Mouse (Mus musculus) neural tube, embryonic 15.5 days (tissue): ENCODE data around the gene Cnnm4. TPM values are rescaled to one million over a fixed set of nuclear protein-coding genes. Genes with fewer than 3 reads are reported as not detected.

Source experiments
- ATAC-seq: fragments of 200-750 bp; cut with Nextera tagmentation; 2 replicates; pipeline ENCODE4 v1.8.0; 2017; ENCODE audit warnings: mild to moderate bottlenecking, moderate TSS enrichment, moderate library complexity; ENCODE audit not compliant: low FRiP score
- H3K27ac ChIP-seq: fragments of 300-500 bp; sonication (generic); replicated peaks from 2 replicates; pipeline ENCODE4 v1.5.1; 2015; ENCODE audit warnings: mild to moderate bottlenecking, inconsistent platforms
- H3K27me3 ChIP-seq: fragments of 300-500 bp; sonication (generic); replicated peaks from 2 replicates; pipeline ENCODE4 v1.6.1; 2015; ENCODE audit warnings: inconsistent platforms
- H3K36me3 ChIP-seq: fragments of 300-500 bp; sonication (generic); 2 replicates; pipeline ENCODE4 v1.6.1; 2015; ENCODE audit warnings: inconsistent platforms
- H3K4me1 ChIP-seq: fragments of 300-500 bp; sonication (generic); 2 replicates; pipeline ENCODE4 v1.6.1; 2015; ENCODE audit warnings: inconsistent platforms
- H3K4me2 ChIP-seq: fragments of 300-500 bp; sonication (generic); 2 replicates; pipeline ENCODE4 v1.6.1; 2015; ENCODE audit warnings: inconsistent platforms, mild to moderate bottlenecking, moderate library complexity
- H3K4me3 ChIP-seq: fragments of 300-500 bp; sonication (generic); replicated peaks from 2 replicates; pipeline ENCODE4 v1.5.1; 2015; ENCODE audit warnings: mild to moderate bottlenecking, inconsistent platforms
- H3K9ac ChIP-seq: fragments of 300-500 bp; sonication (generic); replicated peaks from 2 replicates; pipeline ENCODE4 v1.6.1; 2015; ENCODE audit warnings: mild to moderate bottlenecking, inconsistent platforms
- H3K9me3 ChIP-seq: fragments of 300-500 bp; sonication (generic); replicated peaks from 2 replicates; pipeline ENCODE4 v1.6.1; 2016; ENCODE audit warnings: inconsistent platforms
- WGBS: fragments of 180-500 bp; shearing (Covaris S2); methylation state at CpG from one replicate; pipeline ENCODE4 v1.1.7; 2015; ENCODE audit warnings: mixed read lengths; 5-methylcytosine and 5-hydroxymethylcytosine counted together
- polyA plus RNA-seq: library from polyadenylated mRNA; unstranded; fragments of >200 nt; fragmentation: Nextera tagmentation; extraction: Ambion mirVana; gene quantifications from 2 replicates; pipeline ENCODE4 v1.2.1, GENCODE M21; 2015

Cnnm4 gene
- polyA plus RNA-seq, 1 experiment from 2014 or later: 10.6 TPM

DNA sequence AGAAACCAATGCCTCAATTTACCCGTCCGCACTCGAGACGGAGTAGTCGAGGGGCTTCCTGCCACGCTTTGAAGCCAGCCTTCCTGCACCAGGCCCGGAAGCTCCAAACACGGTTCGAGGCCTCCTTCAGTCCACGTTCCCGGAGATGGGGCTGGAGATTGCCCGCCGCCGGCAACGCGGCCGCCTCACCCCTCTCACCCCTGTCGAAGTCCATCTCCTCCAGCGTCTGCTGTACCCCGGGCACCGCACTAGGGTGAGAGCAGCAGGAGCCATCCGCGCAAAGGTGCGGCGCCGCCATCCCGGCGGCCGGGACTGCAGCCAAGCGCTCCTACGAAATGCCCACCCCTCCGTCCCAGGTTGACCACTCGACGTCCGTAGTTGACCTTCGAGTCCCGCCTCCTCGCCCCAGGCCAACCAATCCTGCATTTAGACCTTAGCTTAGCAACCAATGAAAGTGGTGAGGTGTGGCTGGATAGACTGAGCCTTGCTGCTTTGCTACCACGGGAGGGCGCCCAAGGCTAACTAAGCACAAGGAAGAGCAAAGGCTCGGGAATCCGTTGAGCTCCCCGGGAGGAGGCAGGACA, 75.6 kb downstream of the Cnnm4 start, which contains the start of gene Ankrd39:
TSS of gene Ankrd39 (minus strand) at position 558 of the 584 bp plus-strand sequence.
- H3K4me3 ChIP-seq: peak within 1 kb of the TSS; percentile 71
- H3K27ac ChIP-seq: peak within 1 kb of the TSS; percentile 84
- H3K4me2 ChIP-seq: peak within 1 kb of the TSS; percentile 81
- under 1% methylated on average over 43 of the region's 43 CpGs for WGBS
- no peaks in the 10 kb centered on the region for H3K9me3 ChIP-seq
- peak within 1 kb of the TSS; percentile 76 for H3K9ac ChIP-seq
- peak; percentile 96 for ATAC-seq
- H3K36me3 ChIP-seq: peaks cover 36% of the 10 kb centered on the region
- peaks cover 51% of the 10 kb centered on the region for H3K4me1 ChIP-seq
- no peaks in the 10 kb centered on the region for H3K27me3 ChIP-seq

DNA sequence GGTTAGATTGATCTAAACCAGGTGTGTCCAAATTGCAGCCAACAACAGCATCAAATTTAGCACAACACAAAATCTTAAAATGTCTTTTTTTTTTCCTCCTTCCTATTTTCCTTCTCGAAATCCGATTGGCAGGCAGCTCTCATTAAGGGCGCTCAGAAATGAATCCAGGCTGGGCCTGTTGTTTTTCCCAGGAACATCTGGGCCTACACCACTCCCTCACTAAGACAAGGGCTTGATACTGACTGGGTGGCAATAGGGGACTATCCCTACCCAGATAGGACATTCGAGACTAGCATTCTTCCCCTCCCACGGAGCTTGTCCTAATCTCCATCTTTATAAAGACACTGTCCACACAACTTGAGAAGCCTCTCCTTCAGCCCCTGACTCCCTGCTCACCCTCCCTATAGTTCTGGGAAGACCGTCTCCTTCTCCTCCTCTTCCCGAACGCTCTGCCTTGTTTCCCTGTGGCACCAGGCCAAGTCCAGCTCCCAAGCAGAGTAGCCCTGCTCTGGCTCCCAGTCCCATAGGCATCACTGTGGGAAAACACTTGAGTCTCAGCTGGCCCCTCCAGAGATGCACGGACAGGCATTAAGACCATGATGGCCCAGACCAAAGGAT, 76.7 kb downstream of the Cnnm4 start:
- peak overlapping the region; percentile 75 for H3K27ac ChIP-seq
- H3K9ac ChIP-seq: no peak overlapping the region; the same call in 1 of the 2 replicates
- H3K4me1 ChIP-seq: peaks cover 51% of the 10 kb centered on the region
- no peak overlapping the region for H3K4me3 ChIP-seq
- no peaks in the 10 kb centered on the region for H3K27me3 ChIP-seq
- 33% methylated on average over 9 of the region's 9 CpGs for WGBS
- H3K9me3 ChIP-seq: no peaks in the 10 kb centered on the region
- H3K4me2 ChIP-seq: peak overlapping the region; percentile 15; the same call in 1 of the 2 replicates
- ATAC-seq: no peak
- H3K36me3 ChIP-seq: peaks cover 42% of the 10 kb centered on the region

DNA sequence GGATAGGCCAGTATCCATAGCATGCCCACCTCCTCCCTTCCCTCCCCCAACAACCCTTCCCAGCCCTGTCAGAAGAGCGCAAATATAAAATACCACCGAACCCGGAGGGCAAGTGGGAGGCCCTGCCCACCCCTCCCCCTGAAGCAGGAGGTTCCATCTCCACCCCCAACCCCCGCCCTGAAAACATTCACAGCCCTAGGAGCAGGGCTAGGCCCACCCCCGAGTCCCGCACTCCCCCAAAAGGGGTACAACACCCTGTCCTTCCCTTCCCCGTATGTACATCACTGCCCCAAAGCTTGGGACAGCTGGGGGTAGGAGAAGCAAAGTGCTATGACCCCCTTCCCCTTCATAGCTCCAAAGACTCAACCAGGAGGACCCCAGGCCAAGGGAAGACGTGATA, 77.4 kb downstream of the Cnnm4 start:
- ATAC-seq: no peak
- peaks cover 54% of the 10 kb centered on the region for H3K4me1 ChIP-seq

DNA sequence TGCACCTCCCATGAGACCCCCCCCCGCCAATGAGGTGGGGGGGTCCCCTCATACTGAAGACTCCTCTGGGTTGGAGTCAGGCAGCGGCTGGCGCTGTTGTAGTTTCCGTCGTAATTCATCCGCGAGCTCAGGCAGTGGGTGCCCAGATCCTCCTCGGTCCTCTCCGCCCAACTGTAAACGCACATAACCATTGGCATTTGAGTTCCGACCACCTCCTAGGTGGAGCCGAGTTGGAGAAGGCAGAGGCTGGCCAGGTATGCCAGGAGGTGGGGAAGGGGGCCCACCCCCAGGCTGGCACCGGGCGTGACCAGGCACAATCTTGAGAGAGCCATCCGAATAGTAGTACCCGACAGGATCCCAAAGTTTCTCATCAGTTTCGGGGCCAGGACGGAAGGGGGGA, 78.1 kb downstream of the Cnnm4 start:
- Histone ChIP-seq H3K9me3 (no peaks in the 10 kb centered on the region), H3K27ac (0 out of 2 replicates have a peak overlapping the region, but pooled peaks have one; percentile 13), H3K4me3 (no peak overlapping the region), H3K4me2 (no peak overlapping the region), H3K9ac (no peak overlapping the region), H3K27me3 (no peaks in the 10 kb centered on the region), H3K36me3 (peaks cover 54% of the 10 kb centered on the region), H3K4me1 (peaks cover 61% of the 10 kb centered on the region)
- 81% methylated on average over 18 of the region's 18 CpGs for WGBS
- no peak for ATAC-seq

More for the DNA sequence above, 77.4 kb downstream of the Cnnm4 start:
- Histone ChIP-seq H3K9ac (no peak overlapping the region), H3K27ac (no peak overlapping the region), H3K9me3 (no peaks in the 10 kb centered on the region), H3K4me3 (no peak overlapping the region), H3K4me2 (no peak overlapping the region), H3K36me3 (peaks cover 49% of the 10 kb centered on the region), H3K27me3 (no peaks in the 10 kb centered on the region)
- 48% methylated on average over 8 of the region's 8 CpGs for WGBS

DNA sequence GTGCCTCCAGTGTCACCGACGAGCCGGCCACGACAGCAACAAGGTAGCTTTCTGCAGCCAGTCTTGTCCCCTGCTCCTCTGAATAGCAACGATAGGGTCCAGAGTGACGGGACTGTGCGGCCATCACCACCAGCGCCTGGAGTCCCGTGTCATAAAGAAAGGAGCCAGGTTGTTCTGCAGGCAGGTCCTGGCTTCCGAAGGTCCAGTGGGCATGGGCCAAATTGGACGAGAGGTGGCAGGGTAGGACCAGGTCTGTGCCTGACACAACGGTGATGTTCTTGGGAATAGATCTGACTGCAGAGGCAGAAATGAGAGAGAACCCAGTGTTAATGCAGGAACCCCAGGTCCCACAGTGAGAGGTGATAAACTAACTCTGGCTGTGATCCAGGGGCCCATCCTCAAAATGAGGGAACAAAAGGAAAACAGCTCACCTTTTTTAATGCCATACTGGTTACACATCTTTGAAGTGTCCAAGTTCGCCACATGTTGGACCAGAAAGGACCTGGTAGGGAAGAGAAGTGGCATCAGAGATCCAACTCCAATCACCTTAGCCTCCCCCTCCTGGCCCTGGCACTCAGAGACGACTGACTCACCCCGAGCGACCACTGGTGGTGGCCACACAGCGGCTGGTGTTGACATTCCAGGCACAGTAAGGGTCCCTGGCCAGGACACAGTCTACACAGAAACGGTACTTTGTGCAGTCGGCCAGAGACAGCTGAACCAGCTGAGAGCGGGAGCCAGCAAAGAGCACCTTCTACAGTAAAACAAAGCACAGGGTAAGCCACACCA, 78.8 kb downstream of the Cnnm4 start:
- H3K4me3 ChIP-seq: no peak overlapping the region
- peaks cover 67% of the 10 kb centered on the region for H3K4me1 ChIP-seq
- no peak for ATAC-seq
- 77% methylated on average over 20 of the region's 20 CpGs for WGBS
- H3K27me3 ChIP-seq: no peaks in the 10 kb centered on the region
- no peaks in the 10 kb centered on the region for H3K9me3 ChIP-seq
- H3K4me2 ChIP-seq: no peak overlapping the region
- H3K27ac ChIP-seq: no peak overlapping the region
- no peak overlapping the region for H3K9ac ChIP-seq
- peaks cover 58% of the 10 kb centered on the region for H3K36me3 ChIP-seq

DNA sequence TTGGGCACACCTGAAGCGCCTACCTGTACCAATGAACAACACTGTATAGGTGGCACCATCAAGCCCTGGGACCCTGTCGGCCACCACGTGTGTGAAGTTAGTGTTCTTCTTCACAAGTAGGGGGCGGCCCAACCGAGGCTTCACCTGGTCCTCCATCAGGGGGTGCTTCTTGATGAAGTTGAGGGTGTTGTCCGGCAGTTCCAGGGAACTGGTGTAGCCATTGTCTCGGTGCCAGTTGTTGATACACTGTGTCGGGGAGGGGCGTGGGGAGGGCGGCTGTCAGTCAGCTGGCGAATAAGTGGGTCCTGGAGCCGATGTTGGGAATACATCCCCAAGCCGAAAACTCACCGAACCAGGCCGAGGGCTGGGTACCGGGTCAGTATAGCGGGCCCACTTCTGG, 80.5 kb downstream of the Cnnm4 start:
- H3K9ac ChIP-seq: no peak overlapping the region
- peaks cover 62% of the 10 kb centered on the region for H3K4me1 ChIP-seq
- no peak overlapping the region for H3K27ac ChIP-seq
- 93% methylated on average over 17 of the region's 17 CpGs for WGBS
- H3K27me3 ChIP-seq: no peaks in the 10 kb centered on the region
- no peak overlapping the region for H3K4me3 ChIP-seq
- peaks cover 58% of the 10 kb centered on the region for H3K36me3 ChIP-seq
- ATAC-seq: no peak
- H3K9me3 ChIP-seq: no peaks in the 10 kb centered on the region
- no peak overlapping the region for H3K4me2 ChIP-seq

DNA sequence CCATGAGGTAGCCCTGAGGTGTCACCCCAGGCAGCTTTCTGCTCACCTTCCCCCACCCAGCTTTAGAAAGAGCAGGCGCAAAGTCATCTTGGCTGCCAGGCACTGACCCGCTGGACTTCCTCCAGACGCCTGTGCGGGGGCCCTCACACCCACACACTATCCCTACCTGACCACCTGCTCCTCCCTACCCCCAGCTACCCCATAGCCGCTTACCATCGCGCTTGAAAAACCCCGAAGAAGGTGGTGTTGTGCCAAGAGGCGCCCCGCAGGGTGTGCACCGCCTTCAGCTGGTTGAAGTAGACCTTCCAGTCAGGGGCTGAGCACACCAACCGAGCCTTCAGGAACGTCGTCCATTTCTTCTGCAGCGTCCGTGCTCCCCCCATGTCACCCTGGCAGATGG, 81.1 kb downstream of the Cnnm4 start:
- H3K4me1 ChIP-seq: peaks cover 59% of the 10 kb centered on the region
- no peaks in the 10 kb centered on the region for H3K9me3 ChIP-seq
- H3K4me3 ChIP-seq: no peak overlapping the region
- H3K4me2 ChIP-seq: no peak overlapping the region
- ATAC-seq: no peak
- H3K9ac ChIP-seq: no peak overlapping the region
- 92% methylated on average over 16 of the region's 16 CpGs for WGBS
- H3K27me3 ChIP-seq: no peaks in the 10 kb centered on the region
- H3K27ac ChIP-seq: no peak overlapping the region
- H3K36me3 ChIP-seq: peaks cover 58% of the 10 kb centered on the region

DNA sequence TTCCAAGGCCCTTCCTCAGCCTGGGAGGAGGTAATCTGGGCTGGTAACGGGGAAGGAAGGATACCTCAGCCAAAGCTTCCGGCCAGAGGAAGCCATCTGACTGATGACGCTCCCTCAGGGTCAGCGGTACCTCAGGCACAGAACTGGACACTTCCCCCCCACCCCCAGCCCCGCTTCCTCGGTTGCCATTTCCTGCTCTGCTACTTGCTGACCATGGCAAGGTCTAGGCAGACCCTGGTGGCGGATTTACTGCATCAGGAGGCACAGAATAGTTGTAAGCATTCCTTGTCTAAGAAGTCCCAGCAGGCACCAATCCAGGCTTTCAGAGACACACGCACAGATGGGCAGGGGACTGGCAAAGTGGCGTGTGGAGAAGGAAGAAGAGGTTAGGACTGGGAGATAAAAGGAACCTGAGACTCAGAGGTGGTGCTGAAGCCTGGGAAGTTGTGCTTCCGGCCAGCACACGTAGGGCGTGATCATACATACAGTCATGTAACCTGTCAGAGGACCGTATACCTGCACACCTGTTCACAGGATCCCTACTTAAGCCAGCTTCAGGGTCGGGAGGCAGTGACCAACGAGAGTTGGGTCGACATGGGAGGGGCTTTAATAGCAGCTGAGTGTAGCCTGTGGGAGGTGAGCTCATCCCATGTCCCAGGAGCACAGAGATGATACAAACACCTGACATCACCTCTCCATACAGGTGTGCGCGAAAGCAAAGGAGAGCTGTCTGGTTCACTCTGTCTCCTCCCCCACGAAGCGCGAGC, 83.4 kb downstream of the Cnnm4 start:
- Histone ChIP-seq H3K4me1 (peaks cover 49% of the 10 kb centered on the region), H3K4me3 (peak overlapping the region; percentile 96), H3K27ac (peak overlapping the region; percentile 96), H3K4me2 (peak overlapping the region; percentile 95), H3K36me3 (peaks cover 48% of the 10 kb centered on the region), H3K9me3 (no peaks in the 10 kb centered on the region), H3K9ac (peak overlapping the region; percentile 97), H3K27me3 (no peaks in the 10 kb centered on the region)
- WGBS: 58% methylated on average over 21 of the region's 21 CpGs
- ATAC-seq: no peak

DNA sequence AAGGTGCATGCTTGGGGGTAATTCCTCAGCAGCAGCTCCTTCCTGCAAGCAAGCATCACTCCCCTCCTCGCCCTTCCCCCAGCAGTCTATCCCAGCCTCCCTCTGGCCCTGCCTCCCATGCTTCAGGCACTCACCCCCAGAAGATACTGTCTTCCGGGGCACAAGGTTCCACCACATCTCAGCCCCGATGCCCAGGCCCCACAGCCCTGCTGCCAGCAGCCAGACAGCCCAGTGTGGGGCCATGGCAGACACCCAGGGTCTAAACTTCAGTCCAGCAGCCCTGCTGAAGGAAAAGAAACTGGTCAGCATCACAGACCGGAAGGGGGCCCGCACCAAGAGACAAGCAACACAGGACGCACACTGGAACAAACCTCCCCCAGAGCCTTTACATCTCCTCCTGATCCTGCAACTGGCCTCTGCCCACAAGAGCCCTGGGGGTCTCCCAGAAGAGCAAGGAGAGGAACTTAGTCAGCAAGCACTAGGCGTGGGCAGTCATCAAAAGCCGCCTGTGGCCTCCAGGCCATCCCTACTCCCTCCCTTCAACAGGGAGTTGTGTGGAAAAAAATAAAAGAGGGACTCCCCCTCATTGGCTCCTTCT, 84.5 kb downstream of the Cnnm4 start:
- no peaks in the 10 kb centered on the region for H3K27me3 ChIP-seq
- peaks cover 45% of the 10 kb centered on the region for H3K4me1 ChIP-seq
- 1% methylated on average over 8 of the region's 8 CpGs for WGBS
- H3K9me3 ChIP-seq: no peaks in the 10 kb centered on the region
- no peak for ATAC-seq
- H3K27ac ChIP-seq: peak overlapping the region; percentile 96
- H3K36me3 ChIP-seq: peaks cover 38% of the 10 kb centered on the region
- peak overlapping the region; percentile 95 for H3K4me2 ChIP-seq
- peak overlapping the region; percentile 96 for H3K4me3 ChIP-seq
- peak overlapping the region; percentile 97 for H3K9ac ChIP-seq

DNA sequence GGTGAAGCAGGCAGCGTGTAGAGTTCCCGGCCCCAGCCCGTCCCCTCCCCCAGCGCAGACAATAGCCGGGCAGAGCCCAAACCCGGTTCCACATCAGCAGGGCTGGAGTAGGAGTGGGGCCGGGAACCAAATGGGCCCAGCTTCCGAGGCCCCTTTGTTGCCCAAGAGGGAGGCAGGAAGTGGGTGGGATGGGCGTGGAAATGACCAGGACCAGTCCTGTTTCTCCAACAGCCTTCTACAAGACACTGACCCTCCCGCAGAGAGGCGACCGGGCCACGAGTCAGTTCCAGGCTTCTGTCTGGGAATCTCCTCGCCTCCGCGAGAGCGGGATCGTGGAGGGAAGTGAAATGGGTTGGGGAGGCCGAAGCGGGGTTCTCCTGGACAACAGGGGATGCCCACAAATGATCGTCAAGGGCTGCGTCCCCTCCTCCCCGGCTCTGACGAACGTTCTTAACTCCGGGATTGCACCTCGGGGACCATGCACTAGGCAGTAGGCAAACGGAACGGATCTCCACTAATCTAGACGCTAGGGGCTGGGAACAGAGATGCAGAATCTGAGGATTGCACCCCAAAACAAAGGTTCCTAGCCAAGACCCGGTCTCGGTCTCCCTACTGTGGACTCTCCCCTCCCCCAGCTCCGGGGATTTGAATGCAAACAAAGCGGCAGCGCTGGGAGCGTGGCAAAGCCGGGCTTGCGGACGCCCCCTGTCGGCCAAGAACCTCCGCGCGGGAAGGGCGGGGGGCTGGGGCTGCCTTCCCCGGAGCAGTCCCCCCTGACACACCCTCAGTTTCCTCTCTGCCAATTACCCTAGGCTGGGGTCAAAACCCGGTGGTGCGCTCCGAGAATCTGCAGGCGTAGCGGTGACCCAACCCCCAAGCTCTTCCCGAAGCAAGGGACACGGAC, 85.4 kb downstream of the Cnnm4 start:
- peaks cover 40% of the 10 kb centered on the region for H3K4me1 ChIP-seq

More for the DNA sequence above, 85.4 kb downstream of the Cnnm4 start:
- Histone ChIP-seq H3K27me3 (no peaks in the 10 kb centered on the region), H3K4me3 (peak overlapping the region; percentile 96), H3K9me3 (no peaks in the 10 kb centered on the region), H3K9ac (peak overlapping the region; percentile 97), H3K27ac (peak overlapping the region; percentile 96), H3K4me2 (peak overlapping the region; percentile 95), H3K36me3 (peaks cover 29% of the 10 kb centered on the region)
- WGBS: under 1% methylated on average over 50 of the region's 52 CpGs
- ATAC-seq: peak; percentile 84
